8 mouse cellular contexts compared by ENCODE assay signal in genomic region chr5:138116255-138117198, GRCm38 (mm10). TPM values are rescaled to one million over a fixed set of nuclear protein-coding genes. Genes with fewer than 3 reads are reported as not detected.
A peak's percentile ranks its signal among the peaks of the same experiment; 100 is the strongest.
DNase-seq lines count a peak whose midpoint lies in the region; ATAC-seq lines count a peak whose summit lies in the region.

Gene Zscan21 (plus strand): TSS chr5:138116903.

- no peaks in the 10 kb centered on the region for H3K27me3 ChIP-seq in hindbrain, embryonic 14.5 days (ENCODE audit: control insufficient read depth, insufficient read depth, low read length)

- peak within 1 kb of the TSS; percentile 80 for H3K4me2 ChIP-seq in hindbrain, embryonic 14.5 days (replicated peaks)

- peak; percentile 97 for ATAC-seq in hindbrain, embryonic 14.5 days (ENCODE audit: low FRiP score)

- H3K9me3 ChIP-seq in hindbrain, embryonic 14.5 days (ENCODE audit: control insufficient read depth, low read length): no peaks in the 10 kb centered on the region

- H3K27ac ChIP-seq in hindbrain, embryonic 14.5 days: peak within 1 kb of the TSS; percentile 95

- peak; percentile 95 for DNase-seq in R1 (ENCODE audit: low read depth, low spot score)
- peak; percentile 92 to 93 for DNase-seq in cerebellum, postnatal 25 days
- peak; percentile 76 to 81 for DNase-seq in frontal cortex, postnatal 25 days (ENCODE audit: low spot score in 2 of 2)
- peak; percentile 93 for DNase-seq in hindbrain, embryonic 14.5 days (ENCODE audit: low spot score)
- peak; percentile 88 to 92 for DNase-seq in layer of hippocampus, postnatal 36 days
- peak; percentile 95 for DNase-seq in lung, postnatal 36 days
- DNase-seq in retina, postnatal 1 day: peak; percentile 94
- DNase-seq in urinary bladder, adult 18-20 months (ENCODE audit: low spot score in 2 of 2): peak; percentile 88 to 89

- WGBS in hindbrain, embryonic 14.5 days: 8% methylated on average over 38 of the region's 38 CpGs

- H3K4me3 ChIP-seq in hindbrain, embryonic 14.5 days (replicated peaks; ENCODE audit: low read length): peak within 1 kb of the TSS; percentile 67

- H3K4me1 ChIP-seq in hindbrain, embryonic 14.5 days (replicated peaks; ENCODE audit: control insufficient read depth, insufficient read depth, low read length): peaks cover 19% of the 10 kb centered on the region

- H3K9ac ChIP-seq in hindbrain, embryonic 14.5 days: peak within 1 kb of the TSS; percentile 86

- peaks cover 21% of the 10 kb centered on the region for H3K36me3 ChIP-seq in hindbrain, embryonic 14.5 days (replicated peaks; ENCODE audit: control insufficient read depth, insufficient read depth)

RNA-seq across cellular contexts. Expression of gene Zscan21, which starts in this region (rescaled TPM):
- polyA plus RNA-seq in hindbrain, embryonic 14.5 days (2014; fragmentation: Nextera tagmentation; extraction: Ambion mirVana): 84.0 and 88.2 TPM in 2 replicates
- total RNA-seq in layer of hippocampus, postnatal 36 days (2021): 10 to 100 TPM; 14.5 to 15.2 TPM

Comparison
In these comparisons a context has a peak if more than half of its experiments do, and no peak if none do; other contexts are left out.
1. Peak in every context shown above with its lines: DNase-seq, ATAC-seq, H3K4me3 ChIP-seq and H3K27ac ChIP-seq.